Mouse (Mus musculus) heart, adult 2 months (tissue): ENCODE measurements around the gene Nckap5.

Experiments
- CTCF ChIP-seq: fragments of 200-600 bp; IDR thresholded peaks from 2 replicates; pipeline ENCODE4 v1.8.1; 2022; ENCODE audit warnings: antibody characterized with exemption, mild to moderate bottlenecking, moderate library complexity
- POLR2A ChIP-seq: fragments of 200-500 bp; IDR thresholded peaks from 2 replicates; pipeline ENCODE4 v1.6.1; 2011; ENCODE audit warnings: mild to moderate bottlenecking, low read depth, low read length, control low read depth; ENCODE audit not compliant: insufficient read depth

DNA sequence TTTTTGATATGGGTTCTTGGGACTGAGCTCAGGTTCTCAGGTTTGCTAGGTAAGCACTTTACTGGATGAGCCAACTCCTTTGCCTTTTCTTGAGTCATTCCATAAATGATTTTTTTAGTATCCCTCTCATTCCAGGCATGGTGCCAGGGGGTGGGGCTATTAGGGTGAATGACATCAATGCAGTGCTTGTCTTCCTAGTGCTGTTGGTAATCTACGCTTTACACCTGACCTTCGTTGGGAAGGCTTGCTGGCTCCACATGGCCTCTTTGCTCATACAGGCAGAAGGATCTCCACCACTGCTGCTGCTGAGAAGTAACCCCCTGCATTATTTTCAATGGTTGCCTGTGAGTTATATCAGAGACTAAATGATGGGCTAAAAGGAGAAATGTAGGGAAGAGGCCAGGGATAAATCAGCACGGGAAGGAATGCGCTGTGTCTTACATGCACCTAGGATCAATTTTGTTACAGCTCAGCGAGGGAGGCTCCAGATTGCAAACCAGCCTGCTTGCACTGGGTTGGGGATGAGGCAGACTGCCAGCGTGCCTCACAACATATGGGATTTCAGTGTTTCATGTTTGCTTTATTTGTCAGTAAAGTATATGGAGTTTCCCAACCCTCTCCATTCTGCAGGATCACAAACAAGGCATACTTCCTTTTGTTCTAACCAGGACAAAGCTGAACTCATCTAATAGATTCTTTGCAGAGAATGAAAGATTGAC, 676.9 kb downstream of the Nckap5 start:
- no peak for TF ChIP-seq CTCF
- TF ChIP-seq POLR2A = no peak
